Mouse (Mus musculus): Measurements from ENCODE around the gene Ankrd6.

DNA sequence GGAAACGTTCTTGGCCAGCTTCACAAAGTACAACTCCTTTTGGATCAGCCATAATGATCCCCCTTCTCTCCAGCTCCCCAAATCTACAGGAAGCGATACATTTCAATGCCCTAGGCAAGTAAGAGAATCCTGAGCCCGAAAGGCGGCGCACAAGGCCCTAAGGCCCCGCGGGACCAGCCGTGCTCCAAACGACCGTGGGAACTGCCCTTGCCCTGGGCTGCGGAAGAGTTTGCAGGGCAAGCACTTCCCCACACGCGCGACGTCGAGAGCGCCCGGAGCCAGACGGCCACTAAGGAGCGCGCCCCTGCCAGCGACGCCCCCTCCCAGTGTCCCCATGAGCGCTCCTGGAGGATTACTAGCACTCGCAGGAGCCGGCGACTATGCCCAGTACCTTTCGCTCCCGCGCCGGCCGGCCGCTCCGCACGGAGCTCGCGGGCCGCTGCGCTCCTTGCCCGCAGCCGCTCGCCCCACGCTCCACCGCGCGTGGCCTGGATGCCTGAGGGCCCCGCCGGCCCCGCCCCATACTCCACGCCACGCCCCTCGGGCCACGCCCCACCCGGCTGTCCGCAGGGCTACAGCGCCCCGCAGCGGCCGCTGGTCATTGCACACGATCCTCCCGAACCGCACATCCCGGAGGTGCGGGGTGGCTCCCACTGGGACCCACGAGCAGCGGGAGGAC is at the start of gene Ankrd6:
- TF ChIP-seq CTCF (IDR thresholded peaks at IDR 0.05; ENCODE audit: insufficient read depth, low read depth, low read length) (peak; percentile 86), POLR2A (IDR thresholded peaks at IDR 0.05; ENCODE audit: insufficient read depth, low read depth, low read length) (peak; percentile 80)
